Mouse (Mus musculus) heart, embryonic 16.5 days (tissue): ENCODE measurements at regions not wholly inside any gene's neighbourhood (a gene's known extent, or its start where the extent isn't known, plus 50 kb on each side); places are given as distances from the start of the nearest gene placed in this dataset.

Experiments used
- ATAC-seq: fragments of 200-750 bp; cut with Nextera tagmentation; replicated peaks from 2 replicates; pipeline ENCODE4 v1.8.0; 2017; ENCODE audit warnings: moderate number of reproducible peaks; ENCODE audit not compliant: insufficient read depth, low FRiP score; ENCODE audit errors: extremely low read depth
- H3K27ac ChIP-seq: fragments of 300-500 bp; sonication (generic); 2 replicates; pipeline ENCODE4 v1.5.1; 2014; ENCODE audit warnings: mild to moderate bottlenecking, low read length, control low read depth, moderate library complexity
- H3K27me3 ChIP-seq: fragments of 300-500 bp; sonication (generic); 2 replicates; pipeline ENCODE4 v1.6.1; 2014; ENCODE audit warnings: low read length, mixed read lengths; ENCODE audit not compliant: control insufficient read depth, insufficient read depth
- H3K36me3 ChIP-seq: fragments of 300-500 bp; sonication (generic); 2 replicates; pipeline ENCODE4 v1.6.1; 2014; ENCODE audit not compliant: control insufficient read depth, insufficient read depth
- H3K4me1 ChIP-seq: fragments of 300-500 bp; sonication (generic); 2 replicates; pipeline ENCODE4 v1.6.1; 2014; ENCODE audit warnings: low read length, mixed read lengths; ENCODE audit not compliant: control insufficient read depth, insufficient read depth
- H3K4me2 ChIP-seq: fragments of 300-500 bp; sonication (generic); 2 replicates; pipeline ENCODE4 v1.6.1; 2014; ENCODE audit warnings: low read depth, mild to moderate bottlenecking, control low read depth, low read length
- H3K4me3 ChIP-seq: fragments of 300-500 bp; sonication (generic); 2 replicates; pipeline ENCODE4 v1.5.1; 2014; ENCODE audit warnings: mild to moderate bottlenecking, control low read depth, low read length
- H3K9ac ChIP-seq: fragments of 300-500 bp; sonication (generic); 2 replicates; pipeline ENCODE4 v1.6.1; 2014; ENCODE audit warnings: low read length, control low read depth
- H3K9me3 ChIP-seq: fragments of 300-500 bp; sonication (generic); replicated peaks from 2 replicates; pipeline ENCODE4 v1.6.1; 2016; ENCODE audit warnings: low read length; ENCODE audit not compliant: control insufficient read depth
- WGBS: fragments of 180-500 bp; shearing (Covaris S2); extraction: QIAGEN DNeasy Blood & Tissue Kit; methylation state at CpG from one replicate; pipeline ENCODE4 v1.1.7; 2014; 5-methylcytosine and 5-hydroxymethylcytosine counted together

DNA sequence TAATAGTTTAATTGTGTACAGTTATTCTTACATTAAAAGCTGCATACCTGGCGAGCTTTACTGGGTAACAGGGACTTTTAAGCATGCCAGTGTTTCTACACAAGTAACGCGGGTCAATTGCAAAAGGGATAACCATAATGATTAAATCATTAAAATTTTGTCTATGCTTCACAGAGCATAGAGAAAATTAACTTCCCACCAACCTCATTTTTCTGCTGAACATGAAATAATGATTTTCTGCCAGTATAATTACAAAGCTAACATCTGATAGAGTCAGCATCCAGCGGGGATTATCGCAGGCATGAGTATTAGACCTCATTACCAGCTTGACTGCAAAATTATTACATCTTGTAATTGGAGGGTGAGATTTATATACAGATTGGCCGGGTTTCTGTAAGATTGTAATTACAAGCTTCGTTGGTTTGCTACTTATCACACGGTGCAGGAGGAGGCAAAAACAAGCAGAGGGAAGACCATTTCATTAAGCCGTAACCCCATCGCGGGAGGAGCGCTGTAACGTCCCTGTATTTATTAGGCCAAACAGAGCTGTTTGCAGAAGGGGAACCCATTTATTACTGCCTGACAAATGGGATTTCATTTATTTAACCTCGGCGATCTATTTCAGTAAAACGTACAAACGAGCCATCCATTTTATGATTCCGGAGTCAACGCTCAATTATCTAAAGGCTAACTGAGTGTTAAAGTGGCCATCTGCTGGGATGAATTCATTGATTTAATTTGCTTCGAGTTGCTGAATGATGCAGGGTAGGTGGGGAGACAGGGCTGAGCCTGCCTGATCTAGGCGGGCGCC lies 143.3 kb upstream of the Irx4 start:
- ATAC-seq, result no peak
- Histone ChIP-seq H3K36me3 (no peaks in the 10 kb centered on the region), H3K4me1 (no peaks in the 10 kb centered on the region), H3K9me3 (no peaks in the 10 kb centered on the region), H3K4me2 (no peak overlapping the region), H3K27ac (no peak overlapping the region), H3K4me3 (no peak overlapping the region), H3K9ac (no peak overlapping the region), H3K27me3 (no peaks in the 10 kb centered on the region)
- WGBS, result 83% methylated on average over 22 of the region's 22 CpGs

DNA sequence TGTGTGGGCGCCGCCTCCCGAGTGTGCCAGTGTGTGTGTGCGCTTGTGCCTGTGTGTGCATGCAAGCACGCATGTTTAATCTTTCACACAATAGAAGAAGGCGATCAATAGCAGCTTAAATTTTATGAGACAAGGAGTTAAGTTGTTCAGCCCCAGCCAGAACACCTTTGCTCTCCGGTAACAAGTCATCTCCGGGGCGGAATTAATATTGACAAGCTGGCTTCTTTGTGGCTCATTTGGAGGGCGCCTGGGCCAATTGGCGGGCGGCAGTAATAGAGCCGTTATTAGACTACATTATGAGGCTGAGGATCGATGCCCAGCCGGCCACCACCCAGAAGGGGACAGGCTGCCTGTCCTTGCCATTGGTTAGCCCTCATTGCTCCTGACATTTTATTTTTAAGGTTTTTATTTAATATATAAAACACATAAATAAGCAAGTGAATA lies 142.6 kb upstream of the Irx4 start:
- H3K27ac ChIP-seq, result no peak overlapping the region
- no peaks in the 10 kb centered on the region for H3K9me3 ChIP-seq
- no peak overlapping the region for H3K4me3 ChIP-seq
- no peaks in the 10 kb centered on the region for H3K36me3 ChIP-seq
- H3K27me3 ChIP-seq, result no peaks in the 10 kb centered on the region
- no peak for ATAC-seq
- H3K9ac ChIP-seq, result no peak overlapping the region
- H3K4me2 ChIP-seq, result no peak overlapping the region
- no peaks in the 10 kb centered on the region for H3K4me1 ChIP-seq
- WGBS, result 82% methylated on average over 15 of the region's 15 CpGs

DNA sequence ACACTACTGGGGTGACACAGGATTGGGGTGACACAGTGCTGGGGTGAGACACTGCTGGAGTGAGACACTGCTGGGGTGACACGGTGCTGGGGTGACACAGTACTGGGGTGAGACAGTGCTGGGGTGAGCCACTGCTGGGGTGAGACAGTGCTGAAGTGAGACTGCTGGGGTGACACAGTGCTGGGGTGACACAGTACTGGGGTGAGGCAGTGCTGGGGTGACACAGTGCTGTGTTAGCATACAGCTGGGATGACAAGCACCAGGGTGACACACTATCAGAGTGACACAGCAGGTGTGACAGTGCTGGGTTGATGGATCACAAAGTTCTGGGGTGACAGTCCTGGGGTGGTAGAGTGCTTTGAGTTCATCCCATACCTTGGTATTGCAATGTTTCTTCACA lies 137.3 kb upstream of the Irx4 start:
- H3K36me3 ChIP-seq, result no peaks in the 10 kb centered on the region
- no peak for ATAC-seq
- 81% methylated on average over 1 of the region's 1 CpGs for WGBS
- H3K9me3 ChIP-seq, result no peaks in the 10 kb centered on the region
- no peak overlapping the region for H3K4me3 ChIP-seq
- no peak overlapping the region for H3K9ac ChIP-seq
- H3K27me3 ChIP-seq, result no peaks in the 10 kb centered on the region
- H3K4me1 ChIP-seq, result no peaks in the 10 kb centered on the region
- no peak overlapping the region for H3K4me2 ChIP-seq
- H3K27ac ChIP-seq, result no peak overlapping the region

DNA sequence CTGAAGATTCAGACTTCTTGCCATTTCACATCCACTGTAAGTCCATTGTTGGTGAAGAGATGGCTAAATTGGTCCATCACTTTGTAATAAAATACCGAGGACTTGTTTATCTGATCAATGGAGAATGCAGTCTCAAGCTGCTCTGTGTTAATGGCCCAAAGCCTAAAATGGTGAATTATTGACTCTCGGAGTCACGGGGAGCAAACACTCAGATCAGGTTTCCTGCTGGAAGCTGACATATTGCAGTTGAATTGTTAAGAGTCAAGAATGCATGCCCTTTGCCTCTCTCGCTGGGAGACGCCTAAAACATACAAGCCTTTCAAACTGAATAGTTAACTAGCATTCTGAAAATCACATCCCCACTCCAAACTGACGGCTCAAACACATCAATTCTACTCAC lies 129.0 kb upstream of the Irx4 start:
- no peak overlapping the region for H3K27ac ChIP-seq
- 70% methylated on average over 6 of the region's 6 CpGs for WGBS
- H3K9me3 ChIP-seq, result no peaks in the 10 kb centered on the region
- H3K36me3 ChIP-seq, result no peaks in the 10 kb centered on the region
- H3K4me3 ChIP-seq, result no peak overlapping the region
- H3K27me3 ChIP-seq, result no peaks in the 10 kb centered on the region
- H3K4me1 ChIP-seq, result no peaks in the 10 kb centered on the region
- no peak overlapping the region for H3K4me2 ChIP-seq
- no peak for ATAC-seq
- no peak overlapping the region for H3K9ac ChIP-seq

DNA sequence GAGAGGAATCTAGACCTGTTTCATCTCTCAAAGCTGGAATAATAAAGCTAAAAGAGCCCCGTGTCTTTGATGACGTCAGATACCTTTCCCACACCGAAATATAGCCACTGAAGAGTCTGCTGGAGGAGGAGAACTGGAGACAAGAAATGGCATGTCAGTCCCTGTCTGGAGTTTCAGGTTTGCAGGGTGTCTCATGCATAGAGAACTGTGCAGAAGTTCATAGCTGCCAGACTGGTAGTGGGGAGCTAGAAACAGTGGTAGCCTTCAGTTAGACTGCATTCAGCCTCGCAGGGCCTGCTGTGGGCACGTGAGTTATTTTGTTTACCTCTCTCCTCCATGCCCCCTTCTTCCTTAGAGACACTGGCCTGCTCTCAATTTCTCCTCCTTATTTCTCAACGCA lies 127.5 kb upstream of the Irx4 start:
- Histone ChIP-seq H3K27ac (no peak overlapping the region), H3K4me2 (no peak overlapping the region), H3K9me3 (0 out of 2 replicates have a peak, but pooled peaks cover 4% of the 10 kb centered on the region), H3K9ac (no peak overlapping the region), H3K36me3 (no peaks in the 10 kb centered on the region), H3K4me3 (no peak overlapping the region), H3K4me1 (no peaks in the 10 kb centered on the region), H3K27me3 (no peaks in the 10 kb centered on the region)
- WGBS, result 63% methylated on average over 6 of the region's 6 CpGs
- ATAC-seq, result no peak

DNA sequence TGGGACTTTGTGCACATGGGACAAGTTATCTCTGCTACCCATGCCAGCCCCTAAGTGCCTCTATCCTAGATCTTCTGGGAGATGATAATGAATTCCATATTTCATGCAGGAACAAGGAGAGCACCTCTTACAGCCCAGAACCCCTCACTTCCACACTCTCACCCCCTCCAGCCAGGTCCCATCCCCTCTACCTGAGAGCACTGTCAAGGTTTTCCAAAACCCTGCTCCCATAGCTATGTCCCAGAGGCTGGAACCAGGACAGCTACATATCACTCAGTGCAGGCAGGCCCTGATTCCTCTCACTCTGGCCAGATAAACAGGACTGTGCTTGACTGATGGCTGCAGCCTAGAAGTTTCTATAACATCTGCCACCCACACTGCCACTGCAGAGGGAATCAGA lies 125.3 kb upstream of the Irx4 start:
- Histone ChIP-seq H3K27me3 (no peaks in the 10 kb centered on the region), H3K27ac (no peak overlapping the region), H3K4me3 (no peak overlapping the region), H3K36me3 (no peaks in the 10 kb centered on the region), H3K4me2 (no peak overlapping the region), H3K4me1 (no peaks in the 10 kb centered on the region), H3K9me3 (0 out of 2 replicates have a peak, but pooled peaks cover 4% of the 10 kb centered on the region), H3K9ac (no peak overlapping the region)
- ATAC-seq, result no peak

DNA sequence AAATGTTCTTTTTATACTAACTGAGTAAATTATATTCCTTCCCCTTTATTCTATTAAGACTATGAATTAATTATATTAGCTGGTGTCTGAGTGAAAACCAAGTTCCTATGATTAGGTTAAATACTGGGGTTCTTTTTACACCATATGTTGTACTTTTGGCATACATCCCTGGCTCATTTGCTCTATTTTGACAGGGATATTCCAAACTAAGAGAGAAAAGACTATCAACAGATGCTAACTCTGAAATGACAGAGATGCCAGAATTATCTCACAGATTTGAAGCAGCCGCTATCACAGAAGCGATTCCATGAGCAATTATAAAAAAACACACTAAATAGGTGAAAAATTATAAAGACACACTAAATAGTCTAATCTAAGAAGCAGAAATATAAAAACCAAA lies 119.0 kb upstream of the Irx4 start:
- Histone ChIP-seq H3K9ac (no peak overlapping the region), H3K4me3 (no peak overlapping the region), H3K27ac (no peak overlapping the region), H3K9me3 (0 out of 2 replicates have a peak, but pooled peaks cover 4% of the 10 kb centered on the region), H3K27me3 (no peaks in the 10 kb centered on the region), H3K4me1 (no peaks in the 10 kb centered on the region), H3K4me2 (no peak overlapping the region), H3K36me3 (no peaks in the 10 kb centered on the region)
- ATAC-seq, result no peak
- 87% methylated on average over 2 of the region's 2 CpGs for WGBS

DNA sequence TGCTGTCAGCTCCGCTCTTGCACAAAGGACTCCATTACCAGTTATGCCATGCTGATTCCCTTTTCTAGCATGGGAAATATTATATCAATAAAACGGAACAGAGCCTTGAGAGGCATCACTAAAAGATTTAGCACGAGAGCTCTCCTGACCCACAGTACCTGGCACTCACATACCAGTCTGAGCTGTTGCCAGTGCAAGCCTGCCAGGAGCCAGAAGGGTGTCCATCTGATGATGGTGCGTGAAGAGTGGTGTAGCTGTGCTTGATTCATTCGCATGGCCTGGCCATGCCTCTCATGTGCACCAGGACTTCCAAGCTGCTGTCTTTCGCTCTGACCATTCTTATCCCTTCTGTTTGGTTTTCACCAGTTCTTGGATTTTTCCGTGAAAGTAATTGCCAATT lies 102.3 kb upstream of the Irx4 start:
- Histone ChIP-seq H3K4me1 (peaks cover 5% of the 10 kb centered on the region), H3K36me3 (no peaks in the 10 kb centered on the region), H3K9ac (no peak overlapping the region), H3K4me3 (no peak overlapping the region), H3K4me2 (no peak overlapping the region), H3K27ac (no peak overlapping the region), H3K9me3 (no peaks in the 10 kb centered on the region), H3K27me3 (no peaks in the 10 kb centered on the region; the same call in 1 of the 2 replicates)
- no peak for ATAC-seq
- 82% methylated on average over 7 of the region's 7 CpGs for WGBS

DNA sequence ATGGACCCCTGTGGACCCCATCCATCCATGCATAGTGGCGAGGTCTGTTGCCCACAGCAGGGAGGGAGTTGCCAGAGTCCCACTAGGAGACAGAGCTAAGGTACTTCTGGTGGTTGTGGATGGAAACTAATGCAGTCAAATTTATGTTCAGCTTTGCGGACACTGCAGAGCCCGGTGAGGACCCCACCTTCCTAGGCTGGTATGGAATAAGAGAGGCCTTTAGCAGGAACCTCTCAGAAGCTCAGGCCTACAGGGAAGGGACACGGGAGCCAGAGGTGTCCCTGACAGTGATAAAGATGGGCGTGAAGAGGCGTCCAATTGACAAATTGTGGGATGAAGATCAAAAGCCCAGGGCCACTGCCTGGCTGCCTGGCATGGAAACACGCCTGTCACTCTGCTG lies 100.8 kb upstream of the Irx4 start:
- Histone ChIP-seq H3K4me2 (no peak overlapping the region), H3K27me3 (no peaks in the 10 kb centered on the region; the same call in 1 of the 2 replicates), H3K9me3 (no peaks in the 10 kb centered on the region), H3K4me1 (peaks cover 5% of the 10 kb centered on the region), H3K27ac (no peak overlapping the region), H3K36me3 (no peaks in the 10 kb centered on the region), H3K9ac (peak overlapping the region; percentile 57), H3K4me3 (no peak overlapping the region)
- 55% methylated on average over 7 of the region's 7 CpGs for WGBS
- no peak for ATAC-seq
